Mouse (Mus musculus) neural tube, embryonic 15.5 days (tissue): Measurements from ENCODE around the gene Dglucy. TPM values are rescaled to one million over a fixed set of nuclear protein-coding genes. Genes with fewer than 3 reads are reported as not detected.

Source experiments
- ATAC-seq: fragments of 200-750 bp; cut with Nextera tagmentation; 2 replicates; pipeline ENCODE4 v1.8.0; 2017; ENCODE audit warnings: mild to moderate bottlenecking, moderate TSS enrichment, moderate library complexity; ENCODE audit not compliant: low FRiP score
- H3K27ac ChIP-seq: fragments of 300-500 bp; sonication (generic); replicated peaks from 2 replicates; pipeline ENCODE4 v1.5.1; 2015; ENCODE audit warnings: mild to moderate bottlenecking, inconsistent platforms
- H3K27me3 ChIP-seq: fragments of 300-500 bp; sonication (generic); replicated peaks from 2 replicates; pipeline ENCODE4 v1.6.1; 2015; ENCODE audit warnings: inconsistent platforms
- H3K36me3 ChIP-seq: fragments of 300-500 bp; sonication (generic); 2 replicates; pipeline ENCODE4 v1.6.1; 2015; ENCODE audit warnings: inconsistent platforms
- H3K4me1 ChIP-seq: fragments of 300-500 bp; sonication (generic); 2 replicates; pipeline ENCODE4 v1.6.1; 2015; ENCODE audit warnings: inconsistent platforms
- H3K4me2 ChIP-seq: fragments of 300-500 bp; sonication (generic); 2 replicates; pipeline ENCODE4 v1.6.1; 2015; ENCODE audit warnings: inconsistent platforms, mild to moderate bottlenecking, moderate library complexity
- H3K4me3 ChIP-seq: fragments of 300-500 bp; sonication (generic); replicated peaks from 2 replicates; pipeline ENCODE4 v1.5.1; 2015; ENCODE audit warnings: mild to moderate bottlenecking, inconsistent platforms
- H3K9ac ChIP-seq: fragments of 300-500 bp; sonication (generic); replicated peaks from 2 replicates; pipeline ENCODE4 v1.6.1; 2015; ENCODE audit warnings: mild to moderate bottlenecking, inconsistent platforms
- H3K9me3 ChIP-seq: fragments of 300-500 bp; sonication (generic); replicated peaks from 2 replicates; pipeline ENCODE4 v1.6.1; 2016; ENCODE audit warnings: inconsistent platforms
- WGBS: fragments of 180-500 bp; shearing (Covaris S2); methylation state at CpG from one replicate; pipeline ENCODE4 v1.1.7; 2015; ENCODE audit warnings: mixed read lengths; 5-methylcytosine and 5-hydroxymethylcytosine counted together
- polyA plus RNA-seq: library from polyadenylated mRNA; unstranded; fragments of >200 nt; fragmentation: Nextera tagmentation; extraction: Ambion mirVana; gene quantifications from 2 replicates; pipeline ENCODE4 v1.2.1, GENCODE M21; 2015

Dglucy gene
- polyA plus RNA-seq, 1 experiment from 2014 or later: 3.0 TPM

DNA sequence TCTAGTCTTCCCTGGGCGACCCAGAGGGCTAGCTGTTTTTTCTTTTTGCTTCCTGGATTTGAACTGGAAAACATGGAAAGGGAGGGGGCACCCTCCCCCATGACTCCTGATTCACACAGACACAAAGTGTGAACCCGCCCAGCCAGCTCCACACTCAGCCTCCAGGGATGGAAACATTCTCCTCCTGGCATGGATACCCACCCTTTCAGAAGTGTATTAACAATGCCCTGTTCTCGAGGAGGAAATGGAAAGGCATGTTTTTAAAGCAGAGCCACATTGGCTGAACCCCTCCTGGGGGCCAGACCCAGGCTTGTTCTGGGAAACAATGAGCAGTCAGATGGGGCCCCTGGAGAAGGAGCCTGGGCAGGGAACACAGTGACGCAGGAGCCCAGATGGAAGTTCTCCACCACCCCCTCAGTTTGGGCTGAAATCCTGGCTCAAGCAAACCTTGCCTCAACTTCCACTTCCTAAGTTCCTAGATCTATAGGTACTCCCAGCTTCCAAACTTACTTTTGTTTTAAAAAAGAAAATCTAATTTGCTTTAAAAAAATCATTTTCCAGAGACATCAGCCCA lies 89.3 kb downstream of the Dglucy start:
- no peaks in the 10 kb centered on the region for H3K27me3 ChIP-seq
- no peaks in the 10 kb centered on the region for H3K9me3 ChIP-seq

GRCm38 (mm10) chr12:100871234-100871633 lies 92.4 kb downstream of the Dglucy start:
- no peak for ATAC-seq
- WGBS: 91% methylated on average over 6 of the region's 6 CpGs

More for the DNA sequence above, 89.3 kb downstream of the Dglucy start:
- H3K4me2 ChIP-seq: no peak overlapping the region
- no peak overlapping the region for H3K9ac ChIP-seq
- H3K4me3 ChIP-seq: no peak overlapping the region
- H3K4me1 ChIP-seq: peaks cover 12% of the 10 kb centered on the region; the same call in 1 of the 2 replicates
- ATAC-seq: no peak
- 68% methylated on average over 4 of the region's 4 CpGs for WGBS
- no peak overlapping the region for H3K27ac ChIP-seq
- no peaks in the 10 kb centered on the region for H3K36me3 ChIP-seq

GRCm38 (mm10) chr12:100871841-100872240 lies 93.0 kb downstream of the Dglucy start:
- H3K36me3 ChIP-seq: no peaks in the 10 kb centered on the region
- H3K4me2 ChIP-seq: no peak overlapping the region
- H3K9me3 ChIP-seq: no peaks in the 10 kb centered on the region
- H3K4me3 ChIP-seq: no peak overlapping the region
- no peaks in the 10 kb centered on the region for H3K4me1 ChIP-seq
- 88% methylated on average over 2 of the region's 2 CpGs for WGBS
- no peak overlapping the region for H3K9ac ChIP-seq
- no peak overlapping the region for H3K27ac ChIP-seq
- ATAC-seq: no peak
- H3K27me3 ChIP-seq: no peaks in the 10 kb centered on the region

More at GRCm38 (mm10) chr12:100871234-100871633, 92.4 kb downstream of the Dglucy start:
- Histone ChIP-seq H3K4me3 (no peak overlapping the region), H3K9ac (no peak overlapping the region), H3K4me1 (no peaks in the 10 kb centered on the region), H3K9me3 (no peaks in the 10 kb centered on the region), H3K36me3 (no peaks in the 10 kb centered on the region), H3K27ac (no peak overlapping the region), H3K4me2 (no peak overlapping the region), H3K27me3 (no peaks in the 10 kb centered on the region)

DNA sequence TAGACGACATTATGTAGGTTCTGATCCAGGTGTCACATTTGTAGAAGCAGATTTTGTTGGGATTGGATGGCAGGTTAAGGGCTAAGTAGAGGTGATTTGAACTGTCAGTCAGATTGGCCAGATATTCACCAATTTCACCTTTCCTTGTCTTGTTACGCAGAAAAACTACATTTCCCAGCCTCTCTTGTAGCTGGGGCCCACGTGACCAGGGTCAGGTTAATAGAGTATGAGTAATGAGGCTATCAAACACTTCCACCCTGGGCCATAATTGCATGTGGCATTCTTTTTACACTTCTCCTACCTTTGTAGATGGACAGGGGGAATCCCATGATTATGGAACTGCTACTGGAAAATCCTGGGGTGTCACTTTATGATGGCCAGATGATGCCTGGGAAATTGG lies 94.8 kb downstream of the Dglucy start:
- H3K27me3 ChIP-seq: no peaks in the 10 kb centered on the region
- no peak overlapping the region for H3K4me2 ChIP-seq
- no peak overlapping the region for H3K27ac ChIP-seq
- ATAC-seq: no peak
- no peak overlapping the region for H3K4me3 ChIP-seq
- no peak overlapping the region for H3K9ac ChIP-seq
- WGBS: 76% methylated on average over 3 of the region's 3 CpGs
- no peaks in the 10 kb centered on the region for H3K4me1 ChIP-seq
- H3K9me3 ChIP-seq: no peaks in the 10 kb centered on the region
- H3K36me3 ChIP-seq: no peaks in the 10 kb centered on the region

- no peak for ATAC-seq
- Histone ChIP-seq H3K4me1 (no peaks in the 10 kb centered on the region), H3K27me3 (no peaks in the 10 kb centered on the region), H3K36me3 (no peaks in the 10 kb centered on the region), H3K4me2 (no peak overlapping the region), H3K27ac (no peak overlapping the region), H3K4me3 (no peak overlapping the region), H3K9me3 (no peaks in the 10 kb centered on the region), H3K9ac (no peak overlapping the region)
- WGBS: 61% methylated on average over 3 of the region's 3 CpGs
Observed at GRCm38 (mm10) chr12:100875553-100875952, 96.7 kb downstream of the Dglucy start.

GRCm38 (mm10) chr12:100875960-100876359 lies 97.1 kb downstream of the Dglucy start:
- no peak for ATAC-seq
- no peaks in the 10 kb centered on the region for H3K36me3 ChIP-seq
- no peaks in the 10 kb centered on the region for H3K27me3 ChIP-seq
- no peak overlapping the region for H3K4me3 ChIP-seq
- H3K9ac ChIP-seq: no peak overlapping the region
- no peak overlapping the region for H3K4me2 ChIP-seq
- H3K9me3 ChIP-seq: no peaks in the 10 kb centered on the region
- no peak overlapping the region for H3K27ac ChIP-seq
- no peaks in the 10 kb centered on the region for H3K4me1 ChIP-seq
- WGBS: 79% methylated on average over 5 of the region's 6 CpGs

- Histone ChIP-seq H3K27ac (no peak overlapping the region), H3K4me2 (no peak overlapping the region), H3K36me3 (no peaks in the 10 kb centered on the region), H3K4me1 (no peaks in the 10 kb centered on the region), H3K27me3 (no peaks in the 10 kb centered on the region), H3K9ac (no peak overlapping the region), H3K9me3 (no peaks in the 10 kb centered on the region), H3K4me3 (no peak overlapping the region)
- ATAC-seq: no peak
- WGBS: 88% methylated on average over 6 of the region's 6 CpGs
Observed at GRCm38 (mm10) chr12:100877936-100878335, 99.1 kb downstream of the Dglucy start.

DNA sequence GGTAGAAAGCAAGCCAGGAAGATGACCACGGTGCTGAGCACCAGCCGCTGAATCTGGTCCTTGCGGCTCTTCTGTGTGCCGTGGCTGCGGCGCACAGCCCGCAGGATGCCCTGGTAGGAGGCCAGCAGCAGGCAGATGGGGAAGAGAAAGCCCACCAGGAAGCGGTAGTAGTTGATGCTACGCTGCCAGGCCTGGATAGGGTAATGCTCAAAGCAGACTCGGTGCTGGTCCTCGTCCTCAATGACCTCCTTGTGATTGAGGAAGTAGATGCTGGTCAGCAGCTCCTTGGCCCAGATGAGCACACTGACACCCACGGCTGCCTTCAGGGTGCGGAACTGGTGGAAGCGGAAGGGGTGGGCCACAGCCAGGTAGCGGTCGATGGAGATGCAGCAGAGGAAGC lies 99.7 kb downstream of the Dglucy start:
- WGBS: 92% methylated on average over 16 of the region's 16 CpGs
- no peak for ATAC-seq
- H3K4me2 ChIP-seq: no peak overlapping the region

DNA sequence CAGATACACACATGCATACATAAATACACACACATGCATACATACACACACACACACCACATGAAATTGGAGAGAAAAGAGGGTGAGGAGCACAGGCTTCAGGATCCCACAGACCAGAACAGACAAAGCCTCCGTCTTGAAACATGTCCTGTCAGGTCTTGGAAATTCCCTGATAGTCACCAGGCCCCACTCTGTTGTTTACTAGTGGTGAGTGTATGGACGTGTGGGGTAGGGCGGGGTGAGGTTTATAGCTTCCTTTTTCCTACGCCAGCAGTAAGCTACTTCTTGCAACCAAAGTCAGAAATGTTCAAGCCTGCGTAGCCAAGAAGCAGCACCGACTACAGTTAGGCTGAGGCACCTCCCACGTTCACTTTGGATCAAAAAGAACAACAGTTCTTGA lies 104.3 kb downstream of the Dglucy start:
- Histone ChIP-seq H3K4me2 (no peak overlapping the region), H3K4me1 (peaks cover 6% of the 10 kb centered on the region), H3K36me3 (no peaks in the 10 kb centered on the region), H3K27ac (no peak overlapping the region), H3K9me3 (no peaks in the 10 kb centered on the region), H3K27me3 (no peaks in the 10 kb centered on the region; the same call in 1 of the 2 replicates), H3K4me3 (no peak overlapping the region), H3K9ac (no peak overlapping the region)
- no peak for ATAC-seq
- WGBS: 77% methylated on average over 7 of the region's 7 CpGs

More for the DNA sequence above, 99.7 kb downstream of the Dglucy start:
- Histone ChIP-seq H3K9me3 (no peaks in the 10 kb centered on the region), H3K27ac (no peak overlapping the region), H3K9ac (no peak overlapping the region), H3K36me3 (no peaks in the 10 kb centered on the region), H3K4me1 (no peaks in the 10 kb centered on the region), H3K27me3 (no peaks in the 10 kb centered on the region), H3K4me3 (no peak overlapping the region)

GRCm38 (mm10) chr12:100885585-100885984 lies 106.7 kb downstream of the Dglucy start:
- H3K4me1 ChIP-seq: peaks cover 7% of the 10 kb centered on the region
- no peaks in the 10 kb centered on the region for H3K9me3 ChIP-seq
- no peaks in the 10 kb centered on the region for H3K36me3 ChIP-seq
- 94% methylated on average over 3 of the region's 3 CpGs for WGBS
- no peak overlapping the region for H3K4me2 ChIP-seq
- ATAC-seq: no peak
- no peak overlapping the region for H3K9ac ChIP-seq
- H3K27ac ChIP-seq: no peak overlapping the region
- no peaks in the 10 kb centered on the region; the same call in 1 of the 2 replicates for H3K27me3 ChIP-seq
- H3K4me3 ChIP-seq: no peak overlapping the region

DNA sequence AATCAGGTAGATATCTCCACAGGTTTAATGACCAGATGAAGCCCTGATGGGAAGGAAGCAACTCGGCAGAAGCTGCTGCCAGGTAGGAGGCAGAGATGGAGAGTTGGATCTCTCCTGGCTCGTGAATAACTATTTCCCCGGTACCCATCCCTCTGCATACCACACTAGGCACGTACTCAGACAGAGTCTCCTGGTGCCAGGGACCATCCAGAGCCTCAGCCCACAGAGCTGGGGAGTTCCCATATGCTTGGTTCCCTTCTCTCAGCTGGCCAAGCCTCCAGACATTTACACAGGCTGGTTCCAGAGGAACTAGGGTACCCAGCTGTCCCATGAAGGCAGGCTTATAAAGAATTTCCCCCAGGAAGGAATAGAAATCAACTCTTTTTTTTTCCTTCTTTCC lies 108.0 kb downstream of the Dglucy start:
- no peak overlapping the region for H3K27ac ChIP-seq
- no peaks in the 10 kb centered on the region for H3K9me3 ChIP-seq
- H3K36me3 ChIP-seq: no peaks in the 10 kb centered on the region
- H3K9ac ChIP-seq: no peak overlapping the region
- no peaks in the 10 kb centered on the region; the same call in 1 of the 2 replicates for H3K27me3 ChIP-seq
- 82% methylated on average over 4 of the region's 4 CpGs for WGBS
- H3K4me2 ChIP-seq: no peak overlapping the region
- peaks cover 7% of the 10 kb centered on the region for H3K4me1 ChIP-seq
- ATAC-seq: no peak
- H3K4me3 ChIP-seq: no peak overlapping the region

- WGBS: 48% methylated on average over 12 of the region's 12 CpGs
- ATAC-seq: no peak
- Histone ChIP-seq H3K4me3 (no peak overlapping the region), H3K9me3 (no peaks in the 10 kb centered on the region), H3K36me3 (no peaks in the 10 kb centered on the region), H3K4me1 (peaks cover 7% of the 10 kb centered on the region), H3K4me2 (no peak overlapping the region), H3K27me3 (no peaks in the 10 kb centered on the region; the same call in 1 of the 2 replicates), H3K9ac (no peak overlapping the region), H3K27ac (no peak overlapping the region)
Observed at GRCm38 (mm10) chr12:100887801-100888258, 109.0 kb downstream of the Dglucy start.
